Mouse (Mus musculus) CH12.LX (cell line): ENCODE measurements at regions not wholly inside any gene's neighbourhood (a gene's known extent, or its start where the extent isn't known, plus 50 kb on each side); places are given as distances from the start of the nearest gene placed in this dataset.

Experiments used
- DNase-seq: peaks from one replicate; pipeline ENCODE4 v3.0.0-alpha.2; 2013; ENCODE audit errors: extremely low read depth
- H3K27ac ChIP-seq: 2 replicates; pipeline ENCODE4 v1.5.1; 2012; ENCODE audit warnings: low read depth, mild to moderate bottlenecking, control low read depth, moderate library complexity; ENCODE audit not compliant: insufficient read depth
- H3K27me3 ChIP-seq: replicated peaks from 2 replicates; pipeline ENCODE3; 2012; ENCODE audit warnings: inconsistent platforms
- H3K36me3 ChIP-seq, 2 experiments: replicated peaks in 1 of 2; 2 replicates each; pipeline versions ENCODE3 to v1.6.1; 2012; ENCODE audit warnings: inconsistent platforms in 1 of 2, low read length in 1 of 2, mild to moderate bottlenecking in 1 of 2, mixed read lengths in 1 of 2, moderate library complexity in 1 of 2; ENCODE audit not compliant: control insufficient read depth in 1 of 2, insufficient read depth in 1 of 2
- H3K4me1 ChIP-seq, 2 experiments: 2 replicates each; pipeline ENCODE4 v1.6.1; 2012; ENCODE audit warnings: inconsistent platforms in 1 of 2, moderate library complexity in 1 of 2; ENCODE audit not compliant: insufficient read depth in 2 of 2, control insufficient read depth in 1 of 2
- H3K4me2 ChIP-seq: 2 replicates; pipeline ENCODE4 v1.6.1; 2012; ENCODE audit warnings: low read depth, mild to moderate bottlenecking, control low read depth; ENCODE audit not compliant: poor library complexity, insufficient read depth, severe bottlenecking
- H3K4me3 ChIP-seq, 3 experiments: fragments of 150-350 bp in 1 of 3; sonication (generic) in 1 of 3; replicated peaks in 1 of 3; 2 replicates each; pipeline versions ENCODE3 to v1.5.1; 2011 to 2012; ENCODE audit warnings: low read depth in 2 of 3, low read length in 2 of 3, mild to moderate bottlenecking in 2 of 3, moderate library complexity in 2 of 3, control low read depth in 1 of 3, improper control_type of control experiment in 1 of 3, inconsistent platforms in 1 of 3, mixed read lengths in 1 of 3; ENCODE audit not compliant: poor library complexity in 1 of 3
- H3K79me2 ChIP-seq: replicated peaks from 2 replicates; pipeline ENCODE4 v1.6.1; 2012; ENCODE audit warnings: mild to moderate bottlenecking, moderate library complexity; ENCODE audit not compliant: control insufficient read depth, poor library complexity, insufficient read depth, severe bottlenecking; ENCODE audit errors: extremely low read depth
- H3K9ac ChIP-seq: 2 replicates; pipeline ENCODE4 v1.6.1; 2012; ENCODE audit warnings: low read depth, mild to moderate bottlenecking, control low read depth, moderate library complexity; ENCODE audit not compliant: insufficient read depth
- H3K9me3 ChIP-seq: replicated peaks from 2 replicates; pipeline ENCODE3; 2012; ENCODE audit warnings: low read length, inconsistent platforms, mixed read lengths
- BHLHE40 ChIP-seq: IDR thresholded peaks from 2 replicates; pipeline ENCODE4 v1.6.1; 2011; ENCODE audit warnings: mild to moderate bottlenecking, low read depth, low read length, improper control_type of control experiment
- CHD1 ChIP-seq: IDR thresholded peaks from 2 replicates; pipeline ENCODE4 v1.6.1; 2012; ENCODE audit warnings: low read depth, low read length, improper control_type of control experiment, inconsistent platforms
- CHD2 ChIP-seq: IDR thresholded peaks from 2 replicates; pipeline ENCODE4 v1.6.1; 2011; ENCODE audit warnings: low read length, improper control_type of control experiment
- CTCF ChIP-seq, 2 experiments: IDR thresholded peaks in 1 of 2; conservative IDR thresholded peaks in 1 of 2; 2 replicates each; pipeline ENCODE4 v1.5.1; 2011 to 2012; ENCODE audit warnings: low read depth in 2 of 2, low read length in 2 of 2, improper control_type of control experiment in 1 of 2, inconsistent platforms in 1 of 2, mild to moderate bottlenecking in 1 of 2, moderate library complexity in 1 of 2
- E2F4 ChIP-seq: IDR thresholded peaks from 2 replicates; pipeline ENCODE4 v1.6.1; 2011; ENCODE audit warnings: low read depth, low read length, improper control_type of control experiment; ENCODE audit not compliant: insufficient replicate concordance
- EP300 ChIP-seq: IDR thresholded peaks from 2 replicates; pipeline ENCODE4 v1.6.1; 2011; ENCODE audit warnings: low read length, improper control_type of control experiment
- GABPA ChIP-seq: IDR thresholded peaks from 2 replicates; pipeline ENCODE4 v1.6.1; 2012; ENCODE audit warnings: low read depth, low read length, improper control_type of control experiment, inconsistent platforms; ENCODE audit not compliant: insufficient replicate concordance
- HCFC1 ChIP-seq: IDR thresholded peaks from 2 replicates; pipeline ENCODE4 v1.6.1; 2012; ENCODE audit warnings: low read depth, mild to moderate bottlenecking, inconsistent platforms, low read length, improper control_type of control experiment
- IRF4 ChIP-seq: IDR thresholded peaks from 2 replicates; pipeline ENCODE4 v1.6.1; 2014; ENCODE audit warnings: low read depth, mild to moderate bottlenecking, inconsistent platforms, low read length, improper control_type of control experiment
- JUN ChIP-seq: IDR thresholded peaks from 2 replicates; pipeline ENCODE4 v1.6.1; 2011; ENCODE audit warnings: low read depth, mild to moderate bottlenecking, low read length, improper control_type of control experiment, moderate library complexity; ENCODE audit not compliant: insufficient read depth
- JUND ChIP-seq: conservative IDR thresholded peaks from 2 replicates; pipeline ENCODE4 v1.6.1; 2011; ENCODE audit warnings: low read depth, low read length, improper control_type of control experiment
- KAT2A ChIP-seq: IDR thresholded peaks from 2 replicates; pipeline ENCODE4 v1.6.1; 2012; ENCODE audit warnings: low read length, improper control_type of control experiment, inconsistent platforms; ENCODE audit not compliant: insufficient replicate concordance
- MAFK ChIP-seq: IDR thresholded peaks from 2 replicates; pipeline ENCODE4 v1.6.1; 2011; ENCODE audit warnings: low read length, improper control_type of control experiment; ENCODE audit not compliant: insufficient replicate concordance
- MAZ ChIP-seq: IDR thresholded peaks from 2 replicates; pipeline ENCODE4 v1.6.1; 2012; ENCODE audit warnings: low read depth, mild to moderate bottlenecking, inconsistent platforms, low read length, improper control_type of control experiment, moderate library complexity
- MXI1 ChIP-seq: IDR thresholded peaks from 2 replicates; pipeline ENCODE4 v1.6.1; 2011; ENCODE audit warnings: mild to moderate bottlenecking, low read depth, low read length, improper control_type of control experiment
- MYC ChIP-seq: IDR thresholded peaks from 2 replicates; pipeline ENCODE4 v1.6.1; 2011; ENCODE audit warnings: low read depth, mild to moderate bottlenecking, improper control_type of control experiment, low read length
- NELFE ChIP-seq: IDR thresholded peaks from 2 replicates; pipeline ENCODE4 v1.6.1; 2011; ENCODE audit warnings: low read depth, low read length, improper control_type of control experiment
- POLR2AphosphoS2 ChIP-seq: IDR thresholded peaks from 2 replicates; pipeline ENCODE4 v1.6.1; 2011; ENCODE audit warnings: low read depth, low read length, improper control_type of control experiment
- RCOR1 ChIP-seq: conservative IDR thresholded peaks from 2 replicates; pipeline ENCODE4 v1.6.1; 2012; ENCODE audit warnings: low read depth, mild to moderate bottlenecking, inconsistent platforms, low read length, improper control_type of control experiment
- TCF12 ChIP-seq: IDR thresholded peaks from 2 replicates; pipeline ENCODE4 v1.6.1; 2014; ENCODE audit warnings: low read depth, mild to moderate bottlenecking, inconsistent platforms, low read length, improper control_type of control experiment
- UBTF ChIP-seq: IDR thresholded peaks from 2 replicates; pipeline ENCODE4 v1.6.1; 2012; ENCODE audit warnings: low read depth, mild to moderate bottlenecking, inconsistent platforms, low read length, improper control_type of control experiment, moderate library complexity
- USF1 ChIP-seq: IDR thresholded peaks from 2 replicates; pipeline ENCODE4 v1.6.1; 2014; ENCODE audit warnings: low read depth, mild to moderate bottlenecking, inconsistent platforms, low read length, improper control_type of control experiment
- USF2 ChIP-seq: conservative IDR thresholded peaks from 2 replicates; pipeline ENCODE4 v1.6.1; 2011; ENCODE audit warnings: low read depth, low read length, improper control_type of control experiment
- ZKSCAN1 ChIP-seq: IDR thresholded peaks from 2 replicates; pipeline ENCODE4 v1.6.1; 2012; ENCODE audit warnings: low read depth, inconsistent platforms, low read length, improper control_type of control experiment, borderline replicate concordance
- ZMIZ1 ChIP-seq: IDR thresholded peaks from 2 replicates; pipeline ENCODE4 v1.6.1; 2012; ENCODE audit warnings: low read depth, mild to moderate bottlenecking, inconsistent platforms, low read length, improper control_type of control experiment
- dilution Hi-C: fragments of 300-500 bp; cut with MboI; formaldehyde crosslinking; loops from 2 replicates; pipeline ENCODE4 v1.14.3; 2020; ENCODE audit warnings: low sequenced_read_pairs; ENCODE audit not compliant: extremely low pct_unique_long_range_greater_than_20kb, extremely low pct_ligation_motif_present
- in situ Hi-C: fragments of 300-500 bp; cut with MboI; formaldehyde crosslinking; loops from 3 replicates; pipeline ENCODE4 v1.14.3; 2019; ENCODE audit warnings: low sequenced_read_pairs, low pct_ligation_motif_present, low pct_unique_long_range_greater_than_20kb, mixed read lengths

DNA sequence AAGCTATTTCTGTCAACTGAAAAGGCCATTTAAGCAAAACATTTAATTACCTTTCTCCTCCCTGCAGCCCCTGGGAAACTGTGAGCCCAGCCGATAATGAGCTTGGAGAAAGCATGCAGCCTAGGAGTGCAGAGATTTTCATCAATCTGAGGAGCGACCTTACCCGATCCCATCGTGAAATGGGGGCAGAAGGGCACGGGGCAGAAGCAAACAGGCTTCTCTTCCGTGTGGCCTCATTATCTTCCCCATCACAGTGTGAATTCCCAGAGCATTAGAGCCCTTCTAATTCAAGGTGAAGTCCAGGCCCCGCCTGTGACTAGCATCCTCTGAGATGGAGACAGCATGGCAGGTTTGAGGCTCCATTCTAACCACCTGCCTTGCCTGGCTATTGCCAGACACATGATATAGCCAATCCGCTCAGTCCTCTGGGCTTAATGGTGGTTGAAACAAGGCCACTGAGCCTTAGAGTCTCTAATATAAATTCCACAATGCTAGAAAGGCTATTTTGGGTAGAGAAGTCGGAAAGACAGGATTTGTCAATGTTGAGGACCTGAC is 816.5 kb upstream of the Car8 start:
- H3K4me3 ChIP-seq = no peak overlapping the region
- dilution Hi-C loops = no loop called here

GRCm38 (mm10) chr4:9048817-9049216 is 810.0 kb upstream of the Car8 start:
- no peak overlapping the region for H3K4me2 ChIP-seq
- H3K4me3 ChIP-seq = no peak overlapping the region
- TF ChIP-seq NELFE (no peak), CTCF (conservative IDR thresholded peaks at IDR 0.05 in 1 of 2, IDR thresholded peaks at IDR 0.05 in 1 of 2; ENCODE audit: low read depth in 2 of 2, low read length in 2 of 2) (no peak), POLR2AphosphoS2 (no peak), MAFK (peak; percentile 98)
- no peaks in the 10 kb centered on the region for H3K9me3 ChIP-seq
- no peaks in the 10 kb centered on the region for H3K36me3 ChIP-seq
- no peak overlapping the region for H3K27ac ChIP-seq
- in situ Hi-C loops (no loop called here), dilution Hi-C loops (no loop called here)
- no peak overlapping the region for H3K9ac ChIP-seq
- no peak for DNase-seq
- no peaks in the 10 kb centered on the region for H3K79me2 ChIP-seq
- no peaks in the 10 kb centered on the region for H3K27me3 ChIP-seq
- H3K4me1 ChIP-seq = no peaks in the 10 kb centered on the region

More for the DNA sequence above, 816.5 kb upstream of the Car8 start:
- TF ChIP-seq CTCF (conservative IDR thresholded peaks at IDR 0.05 in 1 of 2, IDR thresholded peaks at IDR 0.05 in 1 of 2; ENCODE audit: low read depth in 2 of 2, low read length in 2 of 2) (no peak), MYC (no peak), USF2 (no peak), HCFC1 (no peak), RCOR1 (no peak)
- TF ChIP-seq, all 38 proteins: peak for 0
- 0 out of 4 replicates have a peak, but pooled peaks cover 0 to 2% of the 10 kb centered on the region in 2 experiments for H3K4me1 ChIP-seq
- H3K79me2 ChIP-seq = no peaks in the 10 kb centered on the region
- H3K36me3 ChIP-seq = no peaks in the 10 kb centered on the region
- H3K27ac ChIP-seq = no peak overlapping the region
- H3K9ac ChIP-seq = no peak overlapping the region
- DNase-seq = no peak
- no peak overlapping the region for H3K4me2 ChIP-seq
- in situ Hi-C loops = no loop called here
- no peaks in the 10 kb centered on the region for H3K27me3 ChIP-seq
- no peaks in the 10 kb centered on the region for H3K9me3 ChIP-seq

GRCm38 (mm10) chr4:9047151-9047550 is 808.3 kb upstream of the Car8 start:
- H3K4me1 ChIP-seq = no peaks in the 10 kb centered on the region
- H3K9ac ChIP-seq = no peak overlapping the region
- no peak overlapping the region for H3K4me3 ChIP-seq
- H3K79me2 ChIP-seq = no peaks in the 10 kb centered on the region
- dilution Hi-C loops = no loop called here
- H3K9me3 ChIP-seq = no peaks in the 10 kb centered on the region
- no peak for DNase-seq
- no peaks in the 10 kb centered on the region for H3K36me3 ChIP-seq
- H3K27me3 ChIP-seq = no peaks in the 10 kb centered on the region
- no peak overlapping the region for H3K27ac ChIP-seq
- H3K4me2 ChIP-seq = no peak overlapping the region
- in situ Hi-C loops = no loop called here
- TF ChIP-seq GABPA = no peak
- TF ChIP-seq MYC = no peak
- TF ChIP-seq HCFC1 = no peak
- no peak for TF ChIP-seq KAT2A
- TF ChIP-seq UBTF = no peak
- TF ChIP-seq USF1 = no peak
- no peak for TF ChIP-seq ZKSCAN1
- TF ChIP-seq IRF4 = no peak
- no peak for TF ChIP-seq CHD2
- TF ChIP-seq CHD1 = no peak
- no peak for TF ChIP-seq JUN
- TF ChIP-seq ZMIZ1 = no peak
- no peak for TF ChIP-seq BHLHE40
- TF ChIP-seq EP300 = no peak
- no peak for TF ChIP-seq MXI1
- no peak for TF ChIP-seq NELFE
- TF ChIP-seq TCF12 = no peak
- TF ChIP-seq JUND = no peak
- no peak for TF ChIP-seq E2F4
- no peak for TF ChIP-seq MAZ
